Mouse (Mus musculus) midbrain, embryonic 10.5 days (tissue): ENCODE measurements around the gene Odf3. TPM values are rescaled to one million over a fixed set of nuclear protein-coding genes. Genes with fewer than 3 reads are reported as not detected.

Source experiments
- DNase-seq: peaks from one replicate; pipeline ENCODE4 v3.0.0-alpha.2; 2017; ENCODE audit warnings: low spot score
- H3K27ac ChIP-seq: fragments of 300-500 bp; sonication (generic); replicated peaks from 2 replicates; pipeline ENCODE4 v1.5.1; 2016; ENCODE audit warnings: mild to moderate bottlenecking
- H3K27me3 ChIP-seq: fragments of 300-500 bp; sonication (generic); 2 replicates; pipeline ENCODE4 v1.6.1; 2016; ENCODE audit warnings: low read depth, mild to moderate bottlenecking; ENCODE audit not compliant: poor library complexity, severe bottlenecking
- H3K36me3 ChIP-seq: fragments of 300-500 bp; sonication (generic); 2 replicates; pipeline ENCODE4 v1.6.1; 2016; ENCODE audit warnings: mild to moderate bottlenecking, moderate library complexity
- H3K4me1 ChIP-seq: fragments of 300-500 bp; sonication (generic); 2 replicates; pipeline ENCODE4 v1.6.1; 2016
- H3K4me3 ChIP-seq: fragments of 300-500 bp; sonication (generic); 2 replicates; pipeline ENCODE4 v1.5.1; 2016; ENCODE audit warnings: mild to moderate bottlenecking, moderate library complexity
- H3K9me3 ChIP-seq: fragments of 300-500 bp; sonication (generic); replicated peaks from 2 replicates; pipeline ENCODE4 v1.6.1; 2016; ENCODE audit warnings: mild to moderate bottlenecking
- WGBS: fragments of 180-500 bp; shearing (Covaris S2); methylation state at CpG from one replicate; pipeline ENCODE4 v1.1.7; 2016; 5-methylcytosine and 5-hydroxymethylcytosine counted together
- polyA plus RNA-seq: library from polyadenylated mRNA; unstranded; fragments of >200 nt; fragmentation: Nextera tagmentation; extraction: Ambion mirVana; gene quantifications from 2 replicates; pipeline ENCODE4 v1.2.1, GENCODE M21; 2016

Odf3 gene
- polyA plus RNA-seq, 1 experiment from 2014 or later, result not detected

DNA sequence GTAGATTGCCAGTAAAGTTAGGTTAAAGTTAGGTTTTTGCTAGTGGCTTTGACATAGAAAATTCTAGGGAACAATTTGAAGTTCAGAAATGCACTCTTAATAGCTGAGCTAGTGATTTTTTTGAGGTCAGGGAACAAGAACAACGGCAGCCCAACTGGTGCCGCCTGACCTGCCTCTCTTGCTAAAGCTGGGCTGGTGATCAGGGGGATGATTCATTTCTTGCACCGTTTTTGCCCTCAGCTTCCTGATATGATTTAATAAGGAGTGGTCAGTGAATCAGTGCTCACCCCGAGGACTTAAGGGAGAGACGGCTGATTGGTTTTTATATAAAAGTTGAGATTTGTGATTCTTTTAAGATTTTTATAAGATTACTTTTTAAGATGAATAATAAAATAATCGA lies 16.2 kb upstream of the Odf3 start:
- Histone ChIP-seq H3K4me3 (no peak overlapping the region), H3K27me3 (no peaks in the 10 kb centered on the region), H3K36me3 (no peaks in the 10 kb centered on the region), H3K27ac (no peak overlapping the region), H3K4me1 (peaks cover 4% of the 10 kb centered on the region; the same call in 1 of the 2 replicates), H3K9me3 (no peaks in the 10 kb centered on the region)
- WGBS, result 87% methylated on average over 6 of the region's 6 CpGs
- no peak for DNase-seq

- H3K4me3 ChIP-seq, result no peak overlapping the region
- no peak overlapping the region for H3K27ac ChIP-seq
- 86% methylated on average over 4 of the region's 4 CpGs for WGBS
- H3K4me1 ChIP-seq, result peaks cover 4% of the 10 kb centered on the region; the same call in 1 of the 2 replicates
- no peaks in the 10 kb centered on the region for H3K9me3 ChIP-seq
- no peak for DNase-seq
- no peaks in the 10 kb centered on the region for H3K36me3 ChIP-seq
- no peaks in the 10 kb centered on the region for H3K27me3 ChIP-seq
Measured at GRCm38 (mm10) chr7:140833341-140833740, 14.3 kb upstream of the Odf3 start.

DNA sequence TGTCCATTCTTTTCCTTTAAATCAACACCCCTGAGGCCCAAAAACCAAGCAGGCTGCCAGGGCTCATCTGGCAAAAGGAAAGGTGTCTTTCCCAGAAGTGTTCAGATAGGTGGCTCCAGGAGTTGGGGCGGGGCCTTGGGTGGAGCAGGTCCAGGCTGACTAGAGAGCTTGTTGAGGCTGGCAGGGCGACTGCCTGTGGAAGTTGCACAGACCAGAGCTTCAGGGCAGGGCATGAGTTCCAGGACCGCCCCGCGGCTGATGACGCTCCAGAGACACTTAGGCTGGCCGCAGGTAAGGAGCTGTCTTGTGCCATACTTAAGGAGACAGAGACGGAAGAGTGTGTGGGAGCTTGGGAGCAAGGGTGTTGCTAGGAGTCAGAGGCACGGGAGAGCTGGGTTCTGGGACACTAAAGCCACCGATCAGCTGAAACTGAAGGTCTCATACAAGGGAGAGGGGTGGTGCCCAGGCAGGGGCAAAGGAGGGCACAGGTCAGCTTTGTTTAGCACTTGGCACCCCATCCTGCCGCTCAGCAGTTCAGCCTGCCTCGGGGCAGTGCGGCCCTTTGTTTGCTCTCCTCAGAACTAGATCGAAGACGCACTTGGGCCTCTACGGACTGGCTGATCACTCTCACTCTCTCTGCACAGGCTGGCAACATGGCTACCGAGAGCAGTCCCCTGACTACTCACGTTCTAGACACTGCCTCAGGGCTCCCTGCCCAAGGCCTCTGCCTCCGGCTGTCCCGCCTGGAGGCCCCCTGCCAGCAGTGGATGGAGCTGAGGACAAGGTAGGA lies 12.4 kb upstream of the Odf3 start, which contains the start of gene Urah:
TSS of gene Urah (plus strand) at position 51 of the 790 bp plus-strand sequence.
- Histone ChIP-seq H3K4me1 (peaks cover 4% of the 10 kb centered on the region; the same call in 1 of the 2 replicates), H3K4me3 (no peak within 1 kb of the TSS), H3K27ac (no peak within 1 kb of the TSS; the same call in 1 of the 2 replicates), H3K27me3 (peaks cover 7% of the 10 kb centered on the region; the same call in 1 of the 2 replicates), H3K9me3 (no peaks in the 10 kb centered on the region), H3K36me3 (no peaks in the 10 kb centered on the region)
- WGBS, result 47% methylated on average over 20 of the region's 20 CpGs
- DNase-seq, result no peak

GRCm38 (mm10) chr7:140835758-140836087 lies 11.9 kb upstream of the Odf3 start:
- H3K36me3 ChIP-seq, result no peaks in the 10 kb centered on the region
- H3K4me1 ChIP-seq, result peaks cover 4% of the 10 kb centered on the region; the same call in 1 of the 2 replicates
- H3K9me3 ChIP-seq, result no peaks in the 10 kb centered on the region
- H3K27me3 ChIP-seq, result peaks cover 13% of the 10 kb centered on the region; the same call in 1 of the 2 replicates
- WGBS, result 77% methylated on average over 2 of the region's 2 CpGs
- H3K4me3 ChIP-seq, result no peak overlapping the region
- no peak overlapping the region; the same call in 1 of the 2 replicates for H3K27ac ChIP-seq
- DNase-seq, result no peak

DNA sequence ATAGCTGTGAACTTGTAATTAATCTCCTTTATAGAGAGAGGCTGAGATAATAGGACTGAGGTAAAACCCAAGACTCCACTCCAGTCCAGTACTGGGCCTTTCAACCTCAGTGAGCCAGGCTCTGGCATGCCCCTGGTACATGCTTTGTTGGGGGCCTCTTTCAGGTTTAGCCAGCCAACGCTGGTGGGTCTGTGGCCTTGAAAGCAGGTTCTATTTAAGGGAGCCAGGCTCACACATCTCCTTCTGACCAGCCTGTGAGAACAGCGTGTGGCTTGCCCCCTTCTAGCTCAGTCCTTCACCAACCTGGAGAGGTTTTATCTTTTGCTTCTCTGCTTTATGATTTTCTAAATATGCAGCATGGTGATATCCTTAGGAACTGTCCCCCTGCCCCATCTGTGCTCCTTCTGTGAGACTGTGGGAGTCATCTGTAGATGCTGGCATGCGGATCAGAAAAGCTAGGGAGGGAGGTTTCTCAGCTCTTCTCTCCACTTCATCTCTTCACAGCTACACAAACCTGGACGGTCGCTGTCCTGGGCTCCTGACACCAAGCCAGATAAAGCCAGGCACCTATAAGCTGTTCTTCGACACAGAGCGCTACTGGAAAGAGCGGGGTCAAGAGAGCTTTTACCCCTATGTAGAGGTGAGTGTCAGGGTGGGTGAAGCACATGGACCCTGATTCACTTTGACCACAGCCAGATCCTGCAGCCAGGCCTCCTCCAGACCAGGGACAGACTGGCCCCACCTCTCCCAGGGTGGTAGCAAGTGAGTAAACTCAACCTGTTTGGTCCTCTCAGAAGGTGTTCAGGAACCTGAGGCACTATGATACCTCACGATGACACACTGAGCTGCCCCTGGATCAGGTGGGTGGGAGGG lies 11.1 kb upstream of the Odf3 start:
- H3K4me1 ChIP-seq, result peaks cover 4% of the 10 kb centered on the region; the same call in 1 of the 2 replicates
- H3K27me3 ChIP-seq, result peaks cover 20% of the 10 kb centered on the region
- H3K4me3 ChIP-seq, result no peak overlapping the region
- DNase-seq, result no peak
- no peaks in the 10 kb centered on the region for H3K36me3 ChIP-seq
- H3K9me3 ChIP-seq, result no peaks in the 10 kb centered on the region
- 88% methylated on average over 9 of the region's 9 CpGs for WGBS
- H3K27ac ChIP-seq, result no peak overlapping the region

- H3K27me3 ChIP-seq, result peaks cover 50% of the 10 kb centered on the region
- no peaks in the 10 kb centered on the region for H3K36me3 ChIP-seq
- no peaks in the 10 kb centered on the region for H3K9me3 ChIP-seq
- no peak overlapping the region for H3K4me3 ChIP-seq
- WGBS, result 61% methylated on average over 5 of the region's 5 CpGs
- no peak for DNase-seq
- H3K4me1 ChIP-seq, result peaks cover 4% of the 10 kb centered on the region; the same call in 1 of the 2 replicates
- no peak overlapping the region for H3K27ac ChIP-seq
Measured at GRCm38 (mm10) chr7:140839556-140839955, 8.0 kb upstream of the Odf3 start.

GRCm38 (mm10) chr7:140840750-140841735 lies 6.6 kb upstream of the Odf3 start:
- DNase-seq, result no peak
- Histone ChIP-seq H3K27ac (no peak overlapping the region), H3K36me3 (no peaks in the 10 kb centered on the region), H3K27me3 (peaks cover 50% of the 10 kb centered on the region), H3K9me3 (no peaks in the 10 kb centered on the region), H3K4me3 (no peak overlapping the region), H3K4me1 (peaks cover 3% of the 10 kb centered on the region; the same call in 1 of the 2 replicates)
- WGBS, result 39% methylated on average over 19 of the region's 19 CpGs

- Histone ChIP-seq H3K4me3 (no peak overlapping the region), H3K27me3 (peaks cover 50% of the 10 kb centered on the region), H3K4me1 (peaks cover 3% of the 10 kb centered on the region; the same call in 1 of the 2 replicates), H3K27ac (no peak overlapping the region), H3K9me3 (no peaks in the 10 kb centered on the region), H3K36me3 (no peaks in the 10 kb centered on the region)
- 83% methylated on average over 7 of the region's 7 CpGs for WGBS
- DNase-seq, result no peak
Measured at GRCm38 (mm10) chr7:140843806-140844205, 3.8 kb upstream of the Odf3 start.

GRCm38 (mm10) chr7:140844905-140845665 lies 2.5 kb upstream of the Odf3 start, which contains the start of gene Scgb1c1:
TSS of gene Scgb1c1 (plus strand) at chr7:140845547.
- WGBS, result 35% methylated on average over 14 of the region's 14 CpGs

GRCm38 (mm10) chr7:140845683-140846082 lies 1.9 kb upstream of the Odf3 start:
- H3K36me3 ChIP-seq, result no peaks in the 10 kb centered on the region
- no peak overlapping the region for H3K4me3 ChIP-seq
- no peak for DNase-seq
- no peaks in the 10 kb centered on the region for H3K9me3 ChIP-seq
- WGBS, result 69% methylated on average over 4 of the region's 4 CpGs
- H3K4me1 ChIP-seq, result peaks cover 3% of the 10 kb centered on the region; the same call in 1 of the 2 replicates
- H3K27ac ChIP-seq, result no peak overlapping the region
- H3K27me3 ChIP-seq, result peaks cover 38% of the 10 kb centered on the region

More at GRCm38 (mm10) chr7:140844905-140845665, 2.5 kb upstream of the Odf3 start, which contains the start of gene Scgb1c1:
- Histone ChIP-seq H3K27me3 (peaks cover 44% of the 10 kb centered on the region), H3K9me3 (no peaks in the 10 kb centered on the region), H3K4me3 (no peak within 1 kb of the TSS; the same call in 1 of the 2 replicates), H3K36me3 (no peaks in the 10 kb centered on the region), H3K4me1 (peaks cover 3% of the 10 kb centered on the region; the same call in 1 of the 2 replicates), H3K27ac (peak within 1 kb of the TSS; percentile 69)
- peak; percentile 87 for DNase-seq

- no peak for DNase-seq
- H3K4me3 ChIP-seq, result no peak overlapping the region
- H3K9me3 ChIP-seq, result no peaks in the 10 kb centered on the region
- H3K36me3 ChIP-seq, result peaks cover 5% of the 10 kb centered on the region
- H3K27ac ChIP-seq, result no peak overlapping the region
- peaks cover 3% of the 10 kb centered on the region; the same call in 1 of the 2 replicates for H3K4me1 ChIP-seq
- 88% methylated on average over 10 of the region's 10 CpGs for WGBS
- H3K27me3 ChIP-seq, result peaks cover 28% of the 10 kb centered on the region; the same call in 1 of the 2 replicates
Measured at GRCm38 (mm10) chr7:140846676-140847075, 929 bp upstream of the Odf3 start.
